Mouse (Mus musculus) liver, embryonic 14.5 days (tissue): ENCODE measurements around the gene Hspd1.

Experiments used
- CTCF ChIP-seq: IDR thresholded peaks from 2 replicates; pipeline ENCODE4 v1.5.1; 2016; ENCODE audit warnings: antibody characterized with exemption, low read depth, control low read depth
- EP300 ChIP-seq: IDR thresholded peaks from 2 replicates; pipeline ENCODE4 v1.6.1; 2016; ENCODE audit warnings: antibody characterized with exemption, low read depth

DNA sequence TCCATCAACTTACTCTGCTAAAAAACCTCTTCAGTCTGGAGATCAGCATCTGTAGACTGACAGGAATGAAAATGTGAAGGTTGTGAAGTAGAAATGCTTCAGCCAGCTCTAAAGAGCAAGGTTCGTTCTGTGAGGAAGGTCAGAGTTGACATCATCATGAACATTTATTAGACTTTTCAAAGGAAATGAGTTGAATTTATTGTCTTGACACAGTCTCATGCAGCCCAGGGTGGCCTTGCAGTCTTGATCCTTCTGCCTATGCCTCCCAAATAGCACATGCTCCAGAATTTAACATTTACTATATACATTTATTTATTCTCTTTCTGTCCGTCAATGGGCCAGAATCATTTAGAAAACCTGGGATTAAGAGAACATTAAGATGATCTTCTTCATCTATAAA lies 35.5 kb upstream of the Hspd1 start:
- no peak for TF ChIP-seq CTCF
- no peak for TF ChIP-seq EP300
